Comparison of ENCODE assay signal across 9 mouse cellular contexts in the genomic region with DNA sequence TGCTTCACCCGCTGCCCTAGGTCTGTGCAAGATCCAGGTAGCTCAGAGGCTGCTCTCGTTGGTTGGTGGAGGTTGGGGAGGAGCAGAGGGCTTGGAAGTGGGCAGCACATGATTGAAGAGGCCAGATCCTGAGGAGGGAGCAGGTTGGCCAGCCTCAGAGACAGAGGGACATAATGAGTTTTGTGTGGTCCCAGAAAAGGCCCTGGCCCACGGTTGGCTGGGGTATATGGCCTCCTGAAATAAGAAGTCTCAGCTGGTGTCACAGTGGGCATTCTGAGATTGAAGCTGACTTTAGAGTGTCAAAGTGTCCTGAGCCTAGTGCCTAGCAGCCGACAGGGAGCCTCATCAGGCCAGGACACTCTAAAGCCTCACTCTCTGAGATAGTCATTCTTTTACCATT. TPM values are rescaled to one million over a fixed set of nuclear protein-coding genes. Genes with fewer than 3 reads are reported as not detected.
DNase-seq lines count a peak whose midpoint lies in the region; ATAC-seq lines count a peak whose summit lies in the region.
"Had no signal": no experiment of that assay in that cellular context is flagged by ENCODE, and none has a peak within 500 bp of the region (broad histone marks: within the 10 kb centered on the region; RNA-seq: fewer than 3 reads in every experiment).

No protein-coding gene starts in this region.

- H3K4me1 ChIP-seq in heart, embryonic 14.5 days (ENCODE audit: control insufficient read depth in 2 of 2, insufficient read depth in 2 of 2, low read length in 2 of 2): peaks cover 80 to 93% of the 10 kb centered on the region in 2 experiments
- H3K4me1 ChIP-seq in midbrain, embryonic 11.5 days (ENCODE audit: control insufficient read depth, insufficient read depth, low read length): peaks cover 60% of the 10 kb centered on the region
- H3K4me1 ChIP-seq in midbrain, embryonic 16.5 days (ENCODE audit: control insufficient read depth, insufficient read depth, low read length): peaks cover 66% of the 10 kb centered on the region
- peaks cover 89% of the 10 kb centered on the region for H3K4me1 ChIP-seq in intestine, embryonic 16.5 days (ENCODE audit: control insufficient read depth, insufficient read depth, low read length)

- no peaks in the 10 kb centered on the region for H3K9me3 ChIP-seq in heart, embryonic 14.5 days (ENCODE audit: control insufficient read depth, low read length)
- no peaks in the 10 kb centered on the region for H3K9me3 ChIP-seq in midbrain, embryonic 11.5 days (ENCODE audit: control insufficient read depth, low read length)
- no peaks in the 10 kb centered on the region for H3K9me3 ChIP-seq in midbrain, embryonic 16.5 days (replicated peaks; ENCODE audit: control insufficient read depth, low read length, poor library complexity, severe bottlenecking)
- no peaks in the 10 kb centered on the region for H3K9me3 ChIP-seq in intestine, embryonic 16.5 days (ENCODE audit: control insufficient read depth, low read length)

- no peak for ATAC-seq in heart, embryonic 14.5 days (ENCODE audit: insufficient number of reproducible peaks, insufficient read depth, low FRiP score, low read depth)
- no peak for ATAC-seq in midbrain, embryonic 11.5 days (ENCODE audit: low FRiP score)
- no peak for ATAC-seq in midbrain, embryonic 16.5 days
- no peak for ATAC-seq in intestine, embryonic 16.5 days
- no peak for ATAC-seq in megakaryocyte, adult 5-6 weeks (ENCODE audit: poor library complexity, severe bottlenecking)

- peak overlapping the region; percentile 32 to 84; a peak in 3 of 4 replicates for H3K27ac ChIP-seq in heart, embryonic 14.5 days (replicated peaks in 1 of 2; ENCODE audit: control insufficient read depth in 1 of 2, insufficient read depth in 1 of 2, low read depth in 2 of 2, low read length in 2 of 2)
- H3K27ac ChIP-seq in midbrain, embryonic 11.5 days (ENCODE audit: low read depth, low read length): no peak overlapping the region
- H3K27ac ChIP-seq in midbrain, embryonic 16.5 days (ENCODE audit: low read length): no peak overlapping the region
- H3K27ac ChIP-seq in intestine, embryonic 16.5 days (ENCODE audit: low read length): peak overlapping the region; percentile 68

- H3K27me3 ChIP-seq in heart, embryonic 14.5 days (ENCODE audit: control insufficient read depth, insufficient read depth, low read length): no peaks in the 10 kb centered on the region
- H3K27me3 ChIP-seq in midbrain, embryonic 11.5 days (ENCODE audit: control insufficient read depth, insufficient read depth, low read length): no peaks in the 10 kb centered on the region
- H3K27me3 ChIP-seq in midbrain, embryonic 16.5 days (ENCODE audit: control insufficient read depth, insufficient read depth, low read depth, low read length): no peaks in the 10 kb centered on the region
- H3K27me3 ChIP-seq in intestine, embryonic 16.5 days (replicated peaks; ENCODE audit: control insufficient read depth, insufficient read depth, low read length): no peaks in the 10 kb centered on the region
- H3K27me3 ChIP-seq: CH12.LX had no signal

- peak overlapping the region; percentile 99 for H3K9ac ChIP-seq in heart, embryonic 14.5 days (ENCODE audit: low read length)
- no peak overlapping the region for H3K9ac ChIP-seq in midbrain, embryonic 11.5 days (ENCODE audit: low read length)
- no peak overlapping the region for H3K9ac ChIP-seq in midbrain, embryonic 16.5 days (ENCODE audit: low read depth, low read length)
- 0 out of 2 replicates have a peak overlapping the region, but pooled peaks have one; percentile 36 for H3K9ac ChIP-seq in intestine, embryonic 16.5 days (ENCODE audit: low read depth, low read length)

- H3K4me3 ChIP-seq in heart, embryonic 14.5 days (ENCODE audit: control insufficient read depth in 1 of 2, insufficient read depth in 1 of 2, low read depth in 1 of 2, low read length in 2 of 2): no peak overlapping the region
- H3K4me3 ChIP-seq in midbrain, embryonic 11.5 days (ENCODE audit: low read depth, low read length): no peak overlapping the region
- no peak overlapping the region for H3K4me3 ChIP-seq in midbrain, embryonic 16.5 days (ENCODE audit: low read depth, low read length)
- H3K4me3 ChIP-seq in intestine, embryonic 16.5 days (ENCODE audit: low read length): no peak overlapping the region

- WGBS in heart, embryonic 14.5 days: 70% methylated on average over 4 of the region's 4 CpGs
- 95% methylated on average over 4 of the region's 4 CpGs for WGBS in midbrain, embryonic 11.5 days
- whole genome bisulfite sequencing in midbrain, embryonic 16.5 days: 79% methylated on average over 4 of the region's 4 CpGs
- 77% methylated on average over 4 of the region's 4 CpGs for WGBS in intestine, embryonic 16.5 days

- peak overlapping the region; percentile 82 for H3K4me2 ChIP-seq in heart, embryonic 14.5 days (ENCODE audit: low read length)
- no peak overlapping the region for H3K4me2 ChIP-seq in midbrain, embryonic 11.5 days
- no peak overlapping the region for H3K4me2 ChIP-seq in midbrain, embryonic 16.5 days (ENCODE audit: low read length)
- peak overlapping the region; percentile 1; the same call in 1 of the 2 replicates for H3K4me2 ChIP-seq in intestine, embryonic 16.5 days (ENCODE audit: low read depth, low read length)
- H3K4me2 ChIP-seq: liver, embryonic 11.5 days had no signal

- DNase-seq in heart, adult 9 months (ENCODE audit: low spot score in 2 of 2): no peak
- peak; percentile 78 for DNase-seq in midbrain, embryonic 11.5 days (ENCODE audit: low spot score, missing footprints)
- no peak for DNase-seq in testis, postnatal 14 days (ENCODE audit: low spot score)

- H3K36me3 ChIP-seq in heart, embryonic 14.5 days (ENCODE audit: control insufficient read depth, insufficient read depth, low read length): no peaks in the 10 kb centered on the region
- no peaks in the 10 kb centered on the region for H3K36me3 ChIP-seq in midbrain, embryonic 11.5 days (ENCODE audit: control insufficient read depth, insufficient read depth, low read length)
- H3K36me3 ChIP-seq in midbrain, embryonic 16.5 days (ENCODE audit: control insufficient read depth, insufficient read depth, low read length): no peaks in the 10 kb centered on the region
- no peaks in the 10 kb centered on the region; the same call in 1 of the 2 replicates for H3K36me3 ChIP-seq in intestine, embryonic 16.5 days (ENCODE audit: control insufficient read depth, insufficient read depth, low read length)

RNA-seq across cellular contexts. Expression of a gene that starts 6.6 kb away (rescaled TPM):
- 60.4 and 64.4 TPM in 2 replicates for polyA plus RNA-seq in heart, embryonic 14.5 days (2014; fragmentation: Nextera tagmentation; extraction: Ambion mirVana)
- 40.6 and 42.8 TPM in 2 replicates for polyA plus RNA-seq in midbrain, embryonic 11.5 days (2014; fragmentation: Nextera tagmentation; extraction: Ambion mirVana)
- polyA plus RNA-seq in midbrain, embryonic 16.5 days (2015; fragmentation: Nextera tagmentation; extraction: Ambion mirVana): 12.0 and 13.5 TPM in 2 replicates
- polyA plus RNA-seq in intestine, embryonic 16.5 days (2015; fragmentation: Nextera tagmentation; extraction: Ambion mirVana): 41.2 and 44.0 TPM in 2 replicates
- 73.2 and 75.2 TPM in 2 replicates for total RNA-seq in megakaryocyte, adult 5-6 weeks (2015)
- total RNA-seq in megakaryocyte, adult 5-6 weeks (2017): 38.0 and 41.9 TPM in 2 replicates

RNA-seq across cellular contexts. Expression of a gene that starts 15.4 kb away (rescaled TPM):
- polyA plus RNA-seq in heart, embryonic 14.5 days (2014; fragmentation: Nextera tagmentation; extraction: Ambion mirVana): 0.19 and 0.39 TPM in 2 replicates
- 1.1 and 1.6 TPM in 2 replicates for polyA plus RNA-seq in midbrain, embryonic 11.5 days (2014; fragmentation: Nextera tagmentation; extraction: Ambion mirVana)
- polyA plus RNA-seq in midbrain, embryonic 16.5 days (2015; fragmentation: Nextera tagmentation; extraction: Ambion mirVana): 1.7 and 2.8 TPM in 2 replicates
- polyA plus RNA-seq in intestine, embryonic 16.5 days (2015; fragmentation: Nextera tagmentation; extraction: Ambion mirVana): 0.21 and 0.28 TPM in 2 replicates
- total RNA-seq in megakaryocyte, adult 5-6 weeks (2015): 0.07 TPM in 1 of 2 replicates, not detected in the other
- total RNA-seq in megakaryocyte, adult 5-6 weeks (2017): 0.04 and 0.16 TPM in 2 replicates

RNA-seq across cellular contexts. Expression of a gene that starts 45.5 kb away (rescaled TPM):
- 84.6 and 85.0 TPM in 2 replicates for polyA plus RNA-seq in heart, embryonic 14.5 days (2014; fragmentation: Nextera tagmentation; extraction: Ambion mirVana)
- polyA plus RNA-seq in midbrain, embryonic 11.5 days (2014; fragmentation: Nextera tagmentation; extraction: Ambion mirVana): 80.7 and 86.0 TPM in 2 replicates
- 61.4 and 67.7 TPM in 2 replicates for polyA plus RNA-seq in midbrain, embryonic 16.5 days (2015; fragmentation: Nextera tagmentation; extraction: Ambion mirVana)
- 85.7 and 100 TPM in 2 replicates for polyA plus RNA-seq in intestine, embryonic 16.5 days (2015; fragmentation: Nextera tagmentation; extraction: Ambion mirVana)
- 17.4 and 25.7 TPM in 2 replicates for total RNA-seq in megakaryocyte, adult 5-6 weeks (2015)
- 17.1 and 21.0 TPM in 2 replicates for total RNA-seq in megakaryocyte, adult 5-6 weeks (2017)

RNA-seq across cellular contexts. Expression of a gene that starts 56.1 kb away (rescaled TPM):
- polyA plus RNA-seq in heart, embryonic 14.5 days (2014; fragmentation: Nextera tagmentation; extraction: Ambion mirVana): 36.3 and 37.1 TPM in 2 replicates
- polyA plus RNA-seq in midbrain, embryonic 11.5 days (2014; fragmentation: Nextera tagmentation; extraction: Ambion mirVana): 36.5 and 37.4 TPM in 2 replicates
- 20.1 TPM in 2 replicates for polyA plus RNA-seq in midbrain, embryonic 16.5 days (2015; fragmentation: Nextera tagmentation; extraction: Ambion mirVana)
- polyA plus RNA-seq in intestine, embryonic 16.5 days (2015; fragmentation: Nextera tagmentation; extraction: Ambion mirVana): 42.4 and 48.3 TPM in 2 replicates
- 4.2 and 5.4 TPM in 2 replicates for total RNA-seq in megakaryocyte, adult 5-6 weeks (2015)
- 3.5 and 8.9 TPM in 2 replicates for total RNA-seq in megakaryocyte, adult 5-6 weeks (2017)

RNA-seq across cellular contexts. Expression of a gene that starts 56.2 kb away (rescaled TPM):
- 0.16 and 0.30 TPM in 2 replicates for polyA plus RNA-seq in heart, embryonic 14.5 days (2014; fragmentation: Nextera tagmentation; extraction: Ambion mirVana)
- polyA plus RNA-seq in midbrain, embryonic 11.5 days (2014; fragmentation: Nextera tagmentation; extraction: Ambion mirVana): 0.06 and 0.11 TPM in 2 replicates
- 0.21 and 0.22 TPM in 2 replicates for polyA plus RNA-seq in midbrain, embryonic 16.5 days (2015; fragmentation: Nextera tagmentation; extraction: Ambion mirVana)
- 0.49 and 0.61 TPM in 2 replicates for polyA plus RNA-seq in intestine, embryonic 16.5 days (2015; fragmentation: Nextera tagmentation; extraction: Ambion mirVana)
- total RNA-seq in megakaryocyte, adult 5-6 weeks (2015): not detected in 2 replicates
- 0.08 TPM in 1 of 2 replicates, not detected in the other for total RNA-seq in megakaryocyte, adult 5-6 weeks (2017)

Comparison
In these comparisons a context has a peak if more than half of its experiments do, and no peak if none do; other contexts are left out.
1. H3K27ac ChIP-seq: peak in heart, embryonic 14.5 days (2 of 2) and intestine, embryonic 16.5 days (single experiment); none in midbrain, embryonic 11.5 days (single experiment) and midbrain, embryonic 16.5 days (single experiment).
2. H3K4me2 ChIP-seq: peak in heart, embryonic 14.5 days (single experiment) and intestine, embryonic 16.5 days (single experiment); none in midbrain, embryonic 11.5 days (single experiment) and midbrain, embryonic 16.5 days (single experiment).
3. H3K9ac ChIP-seq: peak in heart, embryonic 14.5 days (single experiment) and intestine, embryonic 16.5 days (single experiment); none in midbrain, embryonic 11.5 days (single experiment) and midbrain, embryonic 16.5 days (single experiment).